Mouse (Mus musculus): ENCODE results near the gene Gm20431. TPM values are rescaled to one million over a fixed set of nuclear protein-coding genes. Genes with fewer than 3 reads are reported as not detected.

Gene Gm20431
- polyA plus RNA-seq (2016; fragmentation: Nextera tagmentation; extraction: Ambion mirVana) = 10.8 and 16.2 TPM in 2 replicates

DNA sequence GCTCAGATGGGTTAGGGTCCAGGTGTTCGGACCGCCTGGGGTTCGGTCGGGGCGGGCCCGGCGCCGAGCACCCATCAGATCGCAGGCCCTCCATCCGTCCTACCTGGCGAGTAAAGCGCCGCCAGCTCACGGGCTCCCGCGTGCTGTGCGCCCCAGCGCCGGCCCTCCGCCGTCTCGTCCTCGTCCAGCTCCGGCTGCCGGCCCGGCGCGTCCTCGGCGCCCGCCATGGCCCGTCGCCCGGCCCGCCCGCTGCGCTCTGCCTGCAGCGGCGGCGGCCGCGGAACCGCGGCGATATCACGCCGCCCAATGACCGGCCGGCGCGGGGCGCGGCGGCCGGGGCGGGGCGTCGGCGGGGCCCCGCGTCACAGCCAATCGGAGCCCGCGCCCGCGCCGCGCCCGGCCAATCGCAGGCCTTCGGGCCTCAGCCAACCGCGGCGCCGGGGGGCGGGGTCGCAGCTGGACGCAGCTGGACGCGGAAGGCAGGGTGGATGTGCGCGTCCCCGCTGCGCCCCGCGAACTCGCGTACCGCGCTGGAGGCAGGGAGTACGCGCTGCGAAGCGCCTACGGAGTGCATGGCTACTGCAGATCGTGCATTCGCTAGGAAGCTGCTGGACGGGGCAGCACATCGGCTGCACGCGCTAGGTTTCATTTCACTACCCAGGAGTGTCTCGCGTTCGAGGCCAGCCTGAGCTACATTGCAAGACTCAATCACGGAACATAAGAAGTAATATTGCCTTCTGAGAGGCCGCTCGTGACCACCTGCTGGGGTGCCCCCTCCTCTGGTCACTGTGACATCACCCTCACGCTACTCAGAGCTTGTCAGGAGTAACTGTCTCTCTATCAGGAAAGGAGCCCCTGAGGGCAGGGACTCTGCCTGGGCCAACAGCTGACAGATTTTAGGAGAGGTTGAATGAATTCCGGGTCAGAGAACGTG is at the start of gene Gm20431:
Gene Gm20431, minus strand, starts transcription at position 227 of the 934 bp plus-strand sequence.
- H3K9me3 ChIP-seq = no peaks in the 10 kb centered on the region
- H3K27ac ChIP-seq = peak within 1 kb of the TSS; percentile 72
- H3K27me3 ChIP-seq = peaks cover 5% of the 10 kb centered on the region; the same call in 1 of the 2 replicates
- no peaks in the 10 kb centered on the region for H3K36me3 ChIP-seq
- peak within 1 kb of the TSS; percentile 87 for H3K4me3 ChIP-seq
- peak within 1 kb of the TSS; percentile 97 for H3K4me2 ChIP-seq (replicated peaks)
- WGBS = under 1% methylated on average over 69 of the region's 110 CpGs
- H3K9ac ChIP-seq = peak within 1 kb of the TSS; percentile 93
- ATAC-seq (ENCODE audit: insufficient number of reproducible peaks, insufficient read depth, low FRiP score, low TSS enrichment) = peak; percentile 91
- H3K4me1 ChIP-seq = peaks cover 39% of the 10 kb centered on the region

DNA sequence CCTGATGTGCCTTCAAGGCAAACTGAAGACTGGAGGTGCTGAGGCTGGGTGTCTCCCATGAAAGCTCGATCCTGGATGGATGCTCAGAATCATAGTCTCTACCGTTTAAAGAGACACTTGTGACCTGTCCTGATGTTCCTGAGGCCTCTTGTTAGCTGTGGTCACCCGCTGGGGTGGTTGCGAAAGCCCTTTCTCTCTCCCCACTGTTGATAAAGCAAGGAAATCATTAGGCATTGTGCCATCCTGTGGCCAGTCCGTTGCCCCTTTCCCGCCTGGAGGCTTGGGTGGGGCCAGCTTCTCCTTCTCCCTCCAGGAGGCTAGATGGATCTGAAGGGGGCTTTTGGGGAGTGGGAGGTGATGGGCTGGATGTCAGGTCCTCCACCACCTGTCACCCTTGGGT is 49.3 kb upstream of the Gm20431 start:
- H3K27me3 ChIP-seq = no peaks in the 10 kb centered on the region
- H3K9ac ChIP-seq = no peak overlapping the region
- H3K9me3 ChIP-seq = no peaks in the 10 kb centered on the region
- no peak overlapping the region for H3K27ac ChIP-seq
- no peak overlapping the region for H3K4me3 ChIP-seq
- ATAC-seq (ENCODE audit: insufficient number of reproducible peaks, insufficient read depth, low FRiP score, low TSS enrichment) = no peak
- H3K4me2 ChIP-seq (replicated peaks) = no peak overlapping the region
- H3K36me3 ChIP-seq = no peaks in the 10 kb centered on the region
- H3K4me1 ChIP-seq = peaks cover 12% of the 10 kb centered on the region; the same call in 1 of the 2 replicates
- 73% methylated on average over 6 of the region's 6 CpGs for WGBS

DNA sequence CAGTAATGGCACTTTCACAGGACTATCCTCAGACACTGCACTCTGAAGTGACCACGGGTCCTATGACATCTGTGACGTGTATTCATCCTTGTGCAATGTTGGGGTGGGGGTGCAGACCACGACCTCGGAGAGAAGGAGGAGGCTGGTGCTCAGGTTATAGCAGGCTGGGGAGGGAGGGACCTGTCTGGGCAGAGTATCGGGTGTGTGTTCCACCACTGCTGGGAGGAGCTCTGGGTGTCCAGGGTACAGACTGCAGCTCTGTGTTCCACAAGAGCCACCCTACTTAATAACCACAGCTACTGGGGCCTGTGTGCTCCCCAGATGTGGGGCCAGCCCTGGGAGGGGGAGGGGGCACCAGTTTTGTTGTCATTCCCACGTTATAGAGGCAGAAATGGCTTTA is 48.7 kb upstream of the Gm20431 start:
- Histone ChIP-seq H3K4me1 (peaks cover 12% of the 10 kb centered on the region; the same call in 1 of the 2 replicates), H3K9ac (no peak overlapping the region), H3K27ac (no peak overlapping the region), H3K36me3 (no peaks in the 10 kb centered on the region), H3K9me3 (no peaks in the 10 kb centered on the region), H3K27me3 (no peaks in the 10 kb centered on the region), H3K4me2 (replicated peaks) (no peak overlapping the region), H3K4me3 (no peak overlapping the region)
- no peak for ATAC-seq (ENCODE audit: insufficient number of reproducible peaks, insufficient read depth, low FRiP score, low TSS enrichment)
- 60% methylated on average over 6 of the region's 6 CpGs for WGBS

DNA sequence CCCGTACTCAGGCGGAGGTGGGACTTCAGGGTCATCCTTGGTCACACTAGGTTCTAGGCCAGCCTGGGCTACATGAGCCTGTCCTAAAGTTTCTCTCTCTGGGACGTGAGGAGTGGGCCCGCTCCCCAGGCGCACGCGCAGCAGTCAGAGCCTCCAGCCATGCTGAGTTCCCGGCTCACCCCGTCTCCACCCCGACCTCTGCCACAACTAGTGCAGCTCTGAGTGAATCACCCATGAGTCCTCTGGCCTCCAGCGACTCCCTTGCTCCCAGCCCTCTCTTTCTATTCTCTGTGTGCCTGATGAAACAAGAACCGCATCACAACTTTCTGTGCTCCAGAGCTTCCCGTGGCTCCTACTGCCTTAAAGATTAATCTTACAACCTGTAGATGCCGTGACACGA is 47.1 kb upstream of the Gm20431 start:
- H3K27ac ChIP-seq = no peak overlapping the region
- H3K4me3 ChIP-seq = no peak overlapping the region
- H3K9ac ChIP-seq = no peak overlapping the region
- H3K4me1 ChIP-seq = peaks cover 12% of the 10 kb centered on the region; the same call in 1 of the 2 replicates
- H3K27me3 ChIP-seq = no peaks in the 10 kb centered on the region
- 58% methylated on average over 15 of the region's 15 CpGs for WGBS
- no peaks in the 10 kb centered on the region for H3K9me3 ChIP-seq
- no peak overlapping the region for H3K4me2 ChIP-seq (replicated peaks)
- H3K36me3 ChIP-seq = no peaks in the 10 kb centered on the region
- ATAC-seq (ENCODE audit: insufficient number of reproducible peaks, insufficient read depth, low FRiP score, low TSS enrichment) = no peak

DNA sequence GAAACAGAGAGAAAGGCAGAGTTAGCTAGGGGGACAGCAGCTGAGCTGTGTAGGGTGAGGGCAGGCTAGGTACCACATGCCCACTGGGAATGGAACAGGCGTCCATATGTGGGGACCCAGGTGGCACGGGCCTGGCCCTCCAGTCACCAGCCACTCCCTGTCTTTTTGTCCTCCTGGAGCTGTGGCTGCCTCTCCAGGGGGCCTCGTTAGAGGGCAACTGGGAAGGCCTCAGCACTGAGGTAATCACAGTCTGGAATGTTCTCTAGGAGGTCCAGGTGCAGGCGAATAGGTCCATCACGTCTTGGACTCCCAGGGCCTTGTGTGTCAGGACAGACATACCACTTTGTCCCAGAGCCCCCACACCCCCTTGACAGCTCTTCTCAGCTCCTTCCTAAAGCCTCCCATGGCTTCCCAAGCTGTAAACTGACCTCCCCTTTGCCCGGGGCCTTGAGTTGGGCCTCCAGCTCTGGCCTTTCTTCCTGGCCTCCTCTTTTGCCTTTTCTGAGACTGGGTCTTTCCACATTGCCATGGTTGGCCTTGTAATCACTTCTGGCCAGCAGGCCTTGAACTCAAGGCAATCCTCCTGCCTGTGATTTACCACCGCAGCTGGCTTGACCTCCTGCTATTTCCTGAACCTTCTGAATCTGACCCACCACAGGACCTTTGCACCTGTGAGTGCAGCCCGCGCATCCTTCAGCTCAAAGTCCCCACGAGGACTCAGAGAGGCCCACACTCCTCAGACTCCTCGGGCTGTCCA is 45.1 kb upstream of the Gm20431 start:
- Histone ChIP-seq H3K4me2 (replicated peaks) (no peak overlapping the region), H3K9ac (no peak overlapping the region), H3K36me3 (no peaks in the 10 kb centered on the region), H3K4me1 (peaks cover 12% of the 10 kb centered on the region; the same call in 1 of the 2 replicates), H3K4me3 (no peak overlapping the region), H3K9me3 (no peaks in the 10 kb centered on the region), H3K27ac (no peak overlapping the region), H3K27me3 (no peaks in the 10 kb centered on the region)
- no peak for ATAC-seq (ENCODE audit: insufficient number of reproducible peaks, insufficient read depth, low FRiP score, low TSS enrichment)
- WGBS = 71% methylated on average over 11 of the region's 11 CpGs

DNA sequence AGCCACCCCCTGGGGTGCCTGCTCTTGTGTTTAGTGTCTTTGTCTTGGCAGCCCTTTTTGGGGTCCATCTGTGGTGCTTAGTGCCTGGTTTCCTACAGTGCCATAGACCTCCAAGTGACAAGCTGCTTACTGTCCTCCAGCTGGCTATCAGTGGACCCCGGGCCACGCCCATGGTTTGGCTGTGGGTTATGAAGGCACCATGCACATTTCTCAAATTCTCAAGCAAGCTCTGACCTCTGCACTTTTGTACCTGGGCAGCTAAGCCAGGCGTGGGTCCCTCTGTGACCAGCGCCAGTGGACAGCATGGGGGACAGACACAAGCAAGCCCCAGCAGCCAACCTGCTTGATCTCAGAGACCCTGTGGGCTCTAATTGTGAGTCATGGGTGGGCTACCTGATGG is 43.1 kb upstream of the Gm20431 start:
- Histone ChIP-seq H3K4me2 (replicated peaks) (no peak overlapping the region), H3K9ac (no peak overlapping the region), H3K4me1 (0 out of 2 replicates have a peak, but pooled peaks cover 8% of the 10 kb centered on the region), H3K36me3 (no peaks in the 10 kb centered on the region), H3K27ac (no peak overlapping the region), H3K27me3 (no peaks in the 10 kb centered on the region), H3K9me3 (no peaks in the 10 kb centered on the region), H3K4me3 (no peak overlapping the region)
- WGBS = 85% methylated on average over 4 of the region's 4 CpGs
- ATAC-seq (ENCODE audit: insufficient number of reproducible peaks, insufficient read depth, low FRiP score, low TSS enrichment) = no peak

DNA sequence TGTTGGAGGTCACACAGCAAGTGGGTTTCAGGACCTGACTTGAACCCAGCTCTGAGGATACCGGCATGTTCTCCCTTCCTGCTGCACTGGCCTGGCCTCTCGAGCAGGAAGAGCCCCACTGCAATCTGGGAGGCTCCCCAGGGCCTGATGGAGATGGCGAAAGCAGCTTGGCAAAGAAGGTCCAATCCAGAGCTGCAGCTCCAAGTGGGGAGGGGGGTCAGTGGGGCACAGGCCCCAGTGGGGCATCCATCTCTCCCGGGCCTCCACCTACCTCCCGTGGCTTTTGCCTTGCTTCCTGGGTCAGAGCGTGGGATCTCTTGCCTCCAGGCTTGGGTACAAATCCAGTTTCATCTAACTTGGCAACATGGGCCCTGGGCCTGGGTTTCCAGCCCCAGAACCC is 40.8 kb upstream of the Gm20431 start:
- no peaks in the 10 kb centered on the region for H3K36me3 ChIP-seq
- H3K9ac ChIP-seq = no peak overlapping the region
- no peak overlapping the region for H3K4me2 ChIP-seq (replicated peaks)
- H3K4me3 ChIP-seq = no peak overlapping the region
- no peak for ATAC-seq (ENCODE audit: insufficient number of reproducible peaks, insufficient read depth, low FRiP score, low TSS enrichment)
- 0 out of 2 replicates have a peak, but pooled peaks cover 8% of the 10 kb centered on the region for H3K4me1 ChIP-seq
- 71% methylated on average over 6 of the region's 6 CpGs for WGBS
- H3K27me3 ChIP-seq = no peaks in the 10 kb centered on the region
- H3K27ac ChIP-seq = no peak overlapping the region
- no peaks in the 10 kb centered on the region for H3K9me3 ChIP-seq

DNA sequence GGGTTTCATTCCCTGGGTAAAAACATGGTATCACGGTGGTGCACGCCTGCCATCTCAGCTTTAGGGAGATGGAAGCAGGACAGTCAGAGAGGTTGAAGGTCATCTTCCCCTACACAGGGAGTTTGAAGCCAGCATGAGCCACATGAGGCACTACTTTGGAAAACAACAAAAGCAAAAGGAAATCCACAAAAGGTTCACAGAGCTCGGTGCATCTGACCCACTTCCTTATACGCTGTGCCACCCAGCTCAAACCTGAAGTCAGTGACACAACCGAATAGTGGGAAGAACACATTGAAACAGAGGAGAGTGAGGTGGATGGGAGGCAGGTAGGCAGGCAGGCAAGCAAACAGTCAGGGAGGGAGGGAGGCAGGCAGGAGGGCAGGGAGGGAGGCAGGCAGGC is 40.2 kb upstream of the Gm20431 start:
- Histone ChIP-seq H3K4me1 (0 out of 2 replicates have a peak, but pooled peaks cover 8% of the 10 kb centered on the region), H3K27ac (no peak overlapping the region), H3K9ac (no peak overlapping the region), H3K9me3 (no peaks in the 10 kb centered on the region), H3K27me3 (no peaks in the 10 kb centered on the region), H3K36me3 (no peaks in the 10 kb centered on the region), H3K4me2 (replicated peaks) (no peak overlapping the region), H3K4me3 (no peak overlapping the region)
- 75% methylated on average over 5 of the region's 5 CpGs for WGBS
- no peak for ATAC-seq (ENCODE audit: insufficient number of reproducible peaks, insufficient read depth, low FRiP score, low TSS enrichment)

DNA sequence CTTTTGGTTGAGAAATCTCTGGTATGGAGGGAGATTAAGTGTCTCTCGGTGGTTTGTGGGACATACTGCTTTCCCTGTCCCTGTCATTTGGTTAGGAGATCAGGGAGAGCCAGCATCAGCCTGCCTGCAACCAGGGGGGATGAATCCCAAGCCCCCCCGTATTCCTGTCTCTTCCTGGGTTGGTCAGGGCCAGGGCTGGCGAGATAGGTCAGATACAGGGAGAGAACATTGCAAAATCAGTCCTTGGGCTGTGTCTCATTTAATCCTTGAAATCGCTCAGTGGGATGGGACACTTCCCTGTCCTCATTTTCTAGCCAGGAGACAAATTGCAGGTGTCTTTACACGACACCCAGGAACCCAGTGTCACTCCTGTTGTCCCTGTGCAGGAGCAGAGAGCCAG is 38.7 kb upstream of the Gm20431 start:
- H3K36me3 ChIP-seq = no peaks in the 10 kb centered on the region
- no peak overlapping the region for H3K27ac ChIP-seq
- no peaks in the 10 kb centered on the region for H3K4me1 ChIP-seq
- 70% methylated on average over 5 of the region's 5 CpGs for WGBS
- H3K4me3 ChIP-seq = no peak overlapping the region
- ATAC-seq (ENCODE audit: insufficient number of reproducible peaks, insufficient read depth, low FRiP score, low TSS enrichment) = no peak
- H3K9me3 ChIP-seq = no peaks in the 10 kb centered on the region
- H3K9ac ChIP-seq = no peak overlapping the region
- H3K27me3 ChIP-seq = no peaks in the 10 kb centered on the region
- H3K4me2 ChIP-seq (replicated peaks) = no peak overlapping the region

DNA sequence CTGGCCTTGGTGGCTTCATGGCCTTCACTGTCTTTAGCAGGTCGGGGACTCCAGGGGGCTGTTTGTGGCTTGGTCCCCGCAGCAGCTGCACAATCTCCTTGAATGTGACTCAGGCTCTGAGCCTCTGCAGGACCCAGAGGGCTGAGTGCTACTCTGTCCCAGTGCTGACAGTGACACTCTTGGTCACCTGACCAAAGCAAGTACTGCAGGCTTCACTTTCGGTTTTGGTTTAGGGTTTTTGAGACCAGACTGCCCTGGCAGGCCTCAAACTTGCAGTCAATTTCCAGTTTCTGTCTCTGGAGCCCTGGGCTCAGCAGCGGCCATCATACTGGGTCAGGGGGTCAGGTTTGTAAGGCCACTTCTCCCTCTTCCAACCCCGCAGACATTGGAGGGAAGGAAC is 36.6 kb upstream of the Gm20431 start:
- Histone ChIP-seq H3K36me3 (no peaks in the 10 kb centered on the region), H3K9ac (no peak overlapping the region), H3K27me3 (no peaks in the 10 kb centered on the region), H3K4me1 (no peaks in the 10 kb centered on the region), H3K27ac (no peak overlapping the region), H3K4me2 (replicated peaks) (no peak overlapping the region), H3K4me3 (no peak overlapping the region), H3K9me3 (no peaks in the 10 kb centered on the region)
- no peak for ATAC-seq (ENCODE audit: insufficient number of reproducible peaks, insufficient read depth, low FRiP score, low TSS enrichment)
- 62% methylated on average over 5 of the region's 5 CpGs for WGBS

DNA sequence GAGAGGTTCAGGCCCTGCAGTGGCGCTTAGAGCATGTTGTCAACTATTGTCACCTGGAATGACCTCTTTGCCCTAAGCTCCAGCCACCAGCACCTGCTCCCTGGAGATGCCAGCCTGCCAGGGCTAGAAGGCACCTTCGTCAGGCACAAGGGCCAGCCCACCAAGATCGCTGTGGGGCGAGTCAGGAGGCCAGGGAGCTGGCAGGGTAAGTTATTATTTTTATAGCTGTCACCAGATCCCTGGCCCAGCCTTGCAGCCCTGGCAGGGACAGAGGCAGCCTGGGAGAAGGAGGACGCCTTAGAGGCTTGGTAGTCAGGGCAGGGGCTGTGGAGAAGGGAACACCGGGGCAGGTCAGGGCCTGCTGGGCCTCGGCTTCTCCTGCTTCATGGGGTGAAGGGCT is 34.8 kb upstream of the Gm20431 start:
- Histone ChIP-seq H3K4me1 (no peaks in the 10 kb centered on the region), H3K9ac (no peak overlapping the region), H3K27me3 (peaks cover 10% of the 10 kb centered on the region), H3K4me3 (no peak overlapping the region), H3K9me3 (no peaks in the 10 kb centered on the region), H3K4me2 (replicated peaks) (no peak overlapping the region), H3K36me3 (no peaks in the 10 kb centered on the region), H3K27ac (no peak overlapping the region)
- ATAC-seq (ENCODE audit: insufficient number of reproducible peaks, insufficient read depth, low FRiP score, low TSS enrichment) = no peak
- WGBS = 77% methylated on average over 7 of the region's 7 CpGs
